In the genomic region with DNA sequence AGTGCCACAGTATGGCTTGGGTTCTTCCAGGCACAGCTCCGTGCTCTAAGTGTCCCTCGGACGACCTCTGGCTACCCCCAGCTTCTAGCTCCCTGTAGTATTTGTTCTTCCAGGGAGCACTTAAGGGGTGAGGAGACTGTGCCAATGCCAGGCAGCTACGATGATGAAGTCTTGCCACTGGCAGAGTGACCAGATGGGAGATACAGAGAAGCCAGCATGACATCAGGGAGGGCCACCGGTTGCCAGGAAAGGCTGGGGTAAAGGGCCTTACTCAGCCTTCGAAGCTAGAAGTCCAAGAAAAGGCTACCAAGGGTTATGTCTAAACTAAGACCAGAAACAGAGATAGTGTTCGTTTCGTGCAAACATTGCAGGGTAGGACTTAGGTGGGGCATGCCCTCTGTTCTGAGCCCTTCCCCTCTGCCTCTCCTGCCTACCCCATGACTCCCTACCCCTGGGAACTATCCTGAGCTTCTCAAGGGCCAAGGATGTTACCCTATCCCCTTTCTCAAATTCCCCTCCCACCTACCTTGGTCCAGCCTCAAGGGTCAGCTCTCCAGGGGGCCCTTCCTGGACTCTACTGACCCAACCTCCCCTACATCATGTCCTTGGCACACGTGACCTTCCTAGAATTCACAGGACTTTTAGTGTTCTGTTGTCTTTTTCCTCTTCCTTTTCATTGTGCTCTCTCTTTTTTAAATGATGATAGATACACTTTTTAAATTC, we compare ENCODE assay signal across 26 mouse cellular contexts. TPM values are rescaled to one million over a fixed set of nuclear protein-coding genes. Genes with fewer than 3 reads are reported as not detected.
DNase-seq lines count a peak whose midpoint lies in the region; ATAC-seq and TF ChIP-seq lines count a peak whose summit lies in the region.
"Had no signal": no experiment of that assay in that cellular context is flagged by ENCODE, and none has a peak within 500 bp of the region (broad histone marks: within the 10 kb centered on the region; RNA-seq: fewer than 3 reads in every experiment).

No protein-coding gene starts in this region.

- H3K27ac ChIP-seq in midbrain, postnatal 0 days (ENCODE audit: low read depth, low read length): no peak overlapping the region
- no peak overlapping the region for H3K27ac ChIP-seq in midbrain, embryonic 13.5 days
- no peak overlapping the region for H3K27ac ChIP-seq in intestine, embryonic 15.5 days
- no peak overlapping the region for H3K27ac ChIP-seq in layer of hippocampus, adult 2 months
- H3K27ac ChIP-seq: embryonic facial prominence, embryonic 12.5 days; heart, adult 2 months; left cerebral cortex, adult 2 months; liver, embryonic 12.5 days; midbrain, embryonic 15.5 days had no signal

- H3K9me3 ChIP-seq in midbrain, postnatal 0 days (ENCODE audit: low read length): no peaks in the 10 kb centered on the region
- no peaks in the 10 kb centered on the region for H3K9me3 ChIP-seq in midbrain, embryonic 13.5 days
- no peaks in the 10 kb centered on the region for H3K9me3 ChIP-seq in intestine, embryonic 15.5 days
- H3K9me3 ChIP-seq: embryonic facial prominence, embryonic 12.5 days; liver, embryonic 12.5 days; megakaryocyte, embryonic 14.5 days; midbrain, embryonic 15.5 days had no signal

- WGBS in midbrain, postnatal 0 days: 83% methylated on average over 9 of the region's 9 CpGs
- WGBS in midbrain, embryonic 13.5 days: 85% methylated on average over 9 of the region's 9 CpGs
- WGBS in intestine, embryonic 15.5 days: 73% methylated on average over 9 of the region's 9 CpGs

- no peaks in the 10 kb centered on the region for H3K36me3 ChIP-seq in midbrain, postnatal 0 days (ENCODE audit: insufficient read depth, low read length)
- no peaks in the 10 kb centered on the region for H3K36me3 ChIP-seq in midbrain, embryonic 13.5 days
- H3K36me3 ChIP-seq in intestine, embryonic 15.5 days: no peaks in the 10 kb centered on the region
- H3K36me3 ChIP-seq: embryonic facial prominence, embryonic 12.5 days; liver, embryonic 12.5 days; midbrain, embryonic 15.5 days had no signal

- H3K27me3 ChIP-seq in midbrain, postnatal 0 days (ENCODE audit: insufficient read depth, low read length): no peaks in the 10 kb centered on the region
- H3K27me3 ChIP-seq in midbrain, embryonic 13.5 days: 0 out of 2 replicates have a peak, but pooled peaks cover 3% of the 10 kb centered on the region
- no peaks in the 10 kb centered on the region for H3K27me3 ChIP-seq in intestine, embryonic 15.5 days (replicated peaks)
- H3K27me3 ChIP-seq: embryonic facial prominence, embryonic 12.5 days; liver, embryonic 12.5 days; midbrain, embryonic 15.5 days had no signal

- H3K4me1 ChIP-seq in midbrain, postnatal 0 days (ENCODE audit: insufficient read depth, low read length): no peaks in the 10 kb centered on the region
- H3K4me1 ChIP-seq in midbrain, embryonic 13.5 days (replicated peaks): no peaks in the 10 kb centered on the region
- no peaks in the 10 kb centered on the region; the same call in 1 of the 2 replicates for H3K4me1 ChIP-seq in intestine, embryonic 15.5 days (replicated peaks)
- H3K4me1 ChIP-seq: embryonic facial prominence, embryonic 12.5 days; liver, embryonic 12.5 days; midbrain, embryonic 15.5 days had no signal

- no peak overlapping the region for H3K4me2 ChIP-seq in midbrain, postnatal 0 days (ENCODE audit: low read depth, low read length, poor library complexity, severe bottlenecking)
- H3K4me2 ChIP-seq in midbrain, embryonic 13.5 days (replicated peaks): no peak overlapping the region
- H3K4me2 ChIP-seq in intestine, embryonic 15.5 days (replicated peaks): peak overlapping the region; percentile 30; the same call in 1 of the 2 replicates
- H3K4me2 ChIP-seq: embryonic facial prominence, embryonic 12.5 days; liver, embryonic 12.5 days; midbrain, embryonic 15.5 days had no signal

- H3K4me3 ChIP-seq in midbrain, postnatal 0 days (ENCODE audit: low read depth, low read length): no peak overlapping the region
- no peak overlapping the region for H3K4me3 ChIP-seq in midbrain, embryonic 13.5 days (replicated peaks)
- H3K4me3 ChIP-seq in intestine, embryonic 15.5 days (replicated peaks): no peak overlapping the region
- H3K4me3 ChIP-seq in layer of hippocampus, adult 2 months: no peak overlapping the region
- H3K4me3 ChIP-seq: embryonic facial prominence, embryonic 12.5 days; heart, adult 2 months; left cerebral cortex, adult 2 months; liver, embryonic 12.5 days; megakaryocyte, embryonic 14.5 days; midbrain, embryonic 15.5 days had no signal

- peak; percentile 7 for DNase-seq in cerebellum, adult 11-12 months
- no peak for DNase-seq in cerebellum, adult 11 months
- peak; percentile 28 for DNase-seq in midbrain, postnatal 0 days (ENCODE audit: low spot score)
- peak; percentile 15 for DNase-seq in cerebellum, adult 9-10 months
- DNase-seq in layer of hippocampus, adult 2 months (ENCODE audit: low spot score in 2 of 2): no peak
- DNase-seq in layer of hippocampus, postnatal 14 days (ENCODE audit: low spot score in 2 of 2): no peak
- DNase-seq: adrenal gland, adult 8-10 months; B cell, adult 2 months; gastrocnemius, postnatal 25 days; heart, postnatal 4 days; lung, adult 2 months; right cerebral cortex, postnatal 14 days; thymus, postnatal 36 days had no signal

- TF ChIP-seq CTCF in midbrain, postnatal 0 days (IDR thresholded peaks at IDR 0.05): no peak
- TF ChIP-seq CTCF in layer of hippocampus, adult 2 months (conservative IDR thresholded peaks at IDR 0.05): no peak

- no peak for ATAC-seq in midbrain, postnatal 0 days (ENCODE audit: low FRiP score)
- no peak for ATAC-seq in midbrain, embryonic 13.5 days
- no peak for ATAC-seq in intestine, embryonic 15.5 days
- ATAC-seq: forebrain, embryonic 14.5 days; hindbrain, embryonic 16.5 days; liver, embryonic 12.5 days; midbrain, embryonic 15.5 days had no signal

- H3K9ac ChIP-seq in midbrain, postnatal 0 days (replicated peaks; ENCODE audit: low read length, poor library complexity, severe bottlenecking): no peak overlapping the region
- H3K9ac ChIP-seq in midbrain, embryonic 13.5 days (replicated peaks): no peak overlapping the region
- no peak overlapping the region; the same call in 1 of the 2 replicates for H3K9ac ChIP-seq in intestine, embryonic 15.5 days
- H3K9ac ChIP-seq: embryonic facial prominence, embryonic 12.5 days; liver, embryonic 12.5 days; midbrain, embryonic 15.5 days had no signal

RNA-seq across cellular contexts. Expression of a gene that starts 3.3 kb away (rescaled TPM):
- 0.33 and 0.49 TPM in 2 replicates for total RNA-seq in midbrain, postnatal 0 days (2014; rRNA removed)
- 0.53 and 0.79 TPM in 2 replicates for polyA plus RNA-seq in midbrain, postnatal 0 days (2015; fragmentation: Nextera tagmentation; extraction: Ambion mirVana)
- 0.06 and 0.09 TPM in 2 replicates for polyA plus RNA-seq in midbrain, embryonic 13.5 days (2015; fragmentation: Nextera tagmentation; extraction: Ambion mirVana)
- 10.4 and 13.2 TPM in 2 replicates for polyA plus RNA-seq in intestine, embryonic 15.5 days (2015; fragmentation: Nextera tagmentation; extraction: Ambion mirVana)
- total RNA-seq in layer of hippocampus, adult 2 months (2021): not detected
- total RNA-seq in layer of hippocampus, postnatal 14 days (2021): under 1 TPM in 1 of 2 experiments, not detected in 1; 0.44 TPM
- total RNA-seq: heart, adult 2 months; heart, postnatal 4 days had no signal
- polyA plus RNA-seq: heart, embryonic 14.5 days; limb, embryonic 11.5 days had no signal

RNA-seq across cellular contexts. Expression of a gene that starts 23.5 kb away (rescaled TPM):
- not detected in 2 replicates for total RNA-seq in midbrain, postnatal 0 days (2014; rRNA removed)
- not detected in 2 replicates for polyA plus RNA-seq in midbrain, postnatal 0 days (2015; fragmentation: Nextera tagmentation; extraction: Ambion mirVana)
- polyA plus RNA-seq in midbrain, embryonic 13.5 days (2015; fragmentation: Nextera tagmentation; extraction: Ambion mirVana): not detected in 2 replicates
- polyA plus RNA-seq in intestine, embryonic 15.5 days (2015; fragmentation: Nextera tagmentation; extraction: Ambion mirVana): not detected in 2 replicates
- not detected for total RNA-seq in layer of hippocampus, adult 2 months (2021)
- total RNA-seq in layer of hippocampus, postnatal 14 days (2021): not detected
- total RNA-seq: adrenal gland, adult 8-10 months; heart, adult 2 months; heart, postnatal 4 days; left cerebral cortex, adult 2 months; neutrophil, adult 5-6 weeks had no signal
- polyA plus RNA-seq: embryonic facial prominence, embryonic 12.5 days; forebrain, embryonic 14.5 days; heart, adult 2 months; heart, embryonic 14.5 days; hindbrain, embryonic 16.5 days; limb, embryonic 11.5 days; liver, embryonic 12.5 days; lung, adult 2 months; midbrain, embryonic 15.5 days had no signal

RNA-seq across cellular contexts. Expression of a gene that starts 31.6 kb away (rescaled TPM):
- 8.9 and 9.3 TPM in 2 replicates for total RNA-seq in midbrain, postnatal 0 days (2014; rRNA removed)
- polyA plus RNA-seq in midbrain, postnatal 0 days (2015; fragmentation: Nextera tagmentation; extraction: Ambion mirVana): 4.1 and 4.7 TPM in 2 replicates
- polyA plus RNA-seq in midbrain, embryonic 13.5 days (2015; fragmentation: Nextera tagmentation; extraction: Ambion mirVana): 16.0 and 18.5 TPM in 2 replicates
- polyA plus RNA-seq in intestine, embryonic 15.5 days (2015; fragmentation: Nextera tagmentation; extraction: Ambion mirVana): 25.3 and 27.4 TPM in 2 replicates
- 1 to 10 TPM; 7.0 to 8.7 TPM for total RNA-seq in layer of hippocampus, adult 2 months (2021)
- 1 to 10 TPM; 6.2 to 6.7 TPM for total RNA-seq in layer of hippocampus, postnatal 14 days (2021)

Comparison
In these comparisons a context has a peak if more than half of its experiments do, and no peak if none do; other contexts are left out.
1. DNase-seq: peak in cerebellum, adult 11-12 months (single experiment), midbrain, postnatal 0 days (single experiment) and cerebellum, adult 9-10 months (single experiment); none in cerebellum, adult 11 months (single experiment), layer of hippocampus, adult 2 months (0 of 2) and layer of hippocampus, postnatal 14 days (0 of 2).